Mouse (Mus musculus): Measurements from ENCODE around the gene Nkx2-3.

- TF ChIP-seq CTCF (IDR thresholded peaks at IDR 0.05; ENCODE audit: borderline replicate concordance, control insufficient read depth, extremely low read depth, insufficient read depth, low read length, poor library complexity) (no peak), POLR2A (IDR thresholded peaks at IDR 0.05; ENCODE audit: control insufficient read depth, extremely low read depth, insufficient read depth, low read length, poor library complexity) (no peak)
These were observed 30.7 kb downstream of the Nkx2-3 start for GRCm38 (mm10) chr19:43642843-43643242.

Measured in thymus, adult 2 months (tissue).